Mouse (Mus musculus): Measurements from ENCODE around the gene Rab40c. TPM values are rescaled to one million over a fixed set of nuclear protein-coding genes. Genes with fewer than 3 reads are reported as not detected.

Gene Rab40c
- total and polyA plus RNA-seq, 3 experiments = 21.1 to 68.8 (median 27.3) TPM

DNA sequence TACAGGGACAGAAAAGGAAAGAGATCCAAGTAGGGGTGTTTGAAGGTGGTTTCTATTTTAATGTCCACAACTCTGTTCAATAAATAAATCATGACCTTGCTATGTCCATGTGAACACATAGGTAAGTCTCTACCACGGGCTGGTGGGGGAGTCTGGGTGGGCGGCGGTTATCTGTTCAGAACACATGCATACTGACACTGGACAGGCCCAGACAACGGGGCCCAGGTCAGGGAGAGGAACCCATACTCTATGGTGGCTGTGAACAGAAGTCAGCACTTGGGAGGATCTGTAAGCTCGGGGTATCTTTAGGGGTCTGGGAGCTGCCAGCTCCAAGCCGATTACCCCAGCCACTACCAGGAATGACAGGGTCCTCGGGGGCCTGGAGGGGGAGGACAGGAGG, 26.8 kb upstream of the Rab40c start:
- DNase-seq = no peak

GRCm38 (mm10) chr17:25945517-25946155, 26.1 kb upstream of the Rab40c start:
- DNase-seq = peak; percentile 71

- no peak for DNase-seq
These were observed 25.0 kb upstream of the Rab40c start, which contains the start of the genes Pigq and Nhlrc4 for GRCm38 (mm10) chr17:25944366-25945163. TSS of gene Pigq (minus strand) at chr17:25944936. TSS of gene Nhlrc4 (minus strand) at chr17:25944961.

DNA sequence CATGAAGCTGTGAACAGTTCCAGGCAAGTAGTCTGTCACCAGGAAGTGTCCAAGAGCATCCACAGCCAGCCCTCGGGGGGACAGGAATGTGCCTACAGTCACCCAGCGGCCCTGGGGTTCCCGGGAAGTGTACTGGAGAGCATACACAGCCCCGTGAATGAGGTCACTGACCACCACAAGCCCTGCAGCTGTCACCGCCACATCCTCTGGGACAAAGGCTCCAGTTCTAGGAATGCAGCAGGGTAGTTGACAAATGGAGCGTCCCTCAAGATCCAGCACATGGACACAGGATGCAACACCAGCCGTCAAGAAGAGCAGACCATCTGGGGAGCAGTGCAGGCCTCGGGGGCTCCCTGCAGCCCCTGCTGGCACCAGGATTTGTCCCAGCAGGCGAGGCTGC, 24.2 kb upstream of the Rab40c start:
- DNase-seq = no peak

DNA sequence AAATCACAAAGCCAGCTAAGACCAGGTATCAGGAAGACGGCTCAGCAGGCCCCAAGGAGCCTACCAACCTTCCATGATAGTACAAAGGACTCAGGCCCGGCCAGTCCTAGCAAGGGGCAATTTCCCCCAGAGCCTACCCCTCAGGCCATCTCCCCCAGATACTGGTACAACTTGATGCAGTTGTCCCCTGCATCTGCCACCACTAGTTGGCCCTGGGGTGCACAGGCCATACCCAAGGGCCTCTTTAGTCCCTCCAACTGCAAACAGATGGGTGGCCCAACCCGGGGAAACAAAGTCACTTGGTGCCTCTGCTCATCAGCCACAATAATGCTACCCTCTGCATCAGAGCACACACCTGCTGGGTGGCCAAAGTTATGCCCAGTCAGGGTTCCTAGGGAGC, 23.7 kb upstream of the Rab40c start:
- no peak for DNase-seq

GRCm38 (mm10) chr17:25942597-25943151, 23.1 kb upstream of the Rab40c start:
- DNase-seq = no peak

DNA sequence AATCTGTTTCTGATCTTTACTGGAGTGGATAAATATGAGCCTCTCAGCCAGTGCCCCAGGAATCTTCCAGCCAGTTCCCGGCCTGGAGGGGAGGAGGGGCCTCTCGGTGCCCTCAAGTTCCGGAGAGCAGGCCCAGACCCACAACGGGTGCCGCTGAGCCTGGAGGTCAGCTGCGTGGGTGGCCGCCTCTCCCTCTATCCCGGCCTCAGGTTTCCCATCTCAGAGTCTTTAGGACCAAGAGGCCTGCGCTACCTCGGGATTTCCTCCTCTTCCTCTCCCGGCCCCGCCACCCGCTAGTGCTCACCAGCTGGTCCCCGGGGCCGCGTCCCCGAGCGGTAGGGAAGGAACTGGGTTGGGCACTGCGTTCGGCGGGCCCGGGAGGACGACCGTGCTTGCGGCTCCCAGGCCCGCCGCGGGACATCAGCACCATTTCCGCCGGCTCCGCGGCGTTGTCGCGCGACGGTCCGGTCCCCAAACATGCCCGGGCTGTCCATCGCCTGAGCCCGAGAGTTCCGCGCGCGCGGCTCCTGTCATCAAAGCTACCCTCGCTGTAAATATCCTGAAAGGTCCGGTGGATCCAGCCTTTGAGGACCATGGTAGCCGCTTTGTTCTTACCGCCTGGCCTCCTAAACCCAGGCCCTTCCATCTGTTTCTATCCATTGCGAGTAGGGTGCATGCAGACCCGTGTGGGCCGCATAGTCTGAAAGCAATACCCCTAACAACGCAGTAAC, 22.1 kb upstream of the Rab40c start:
- DNase-seq = peak; percentile 89

DNA sequence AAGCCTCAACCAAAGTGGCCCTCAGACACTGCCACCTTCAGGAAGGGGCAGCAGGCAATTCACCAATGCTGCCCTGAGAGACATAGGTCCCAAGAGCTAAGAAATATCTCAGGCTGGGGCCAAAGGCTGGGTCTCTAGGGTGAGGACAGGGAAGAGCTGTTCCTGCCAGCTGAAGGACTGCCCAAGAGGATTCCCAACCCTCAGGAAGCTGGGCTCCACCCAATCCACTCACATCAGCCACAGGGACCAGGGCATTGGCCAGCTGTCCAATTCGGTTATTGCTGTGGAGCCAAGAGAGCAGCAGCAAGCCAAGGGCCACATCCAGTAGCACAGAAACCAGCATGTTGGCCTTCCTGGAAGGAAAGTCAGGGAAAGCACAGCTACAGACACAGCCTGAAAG, 15.0 kb upstream of the Rab40c start:
- DNase-seq = peak; percentile 30

- peak; percentile 66 for DNase-seq
These were observed 5.8 kb upstream of the Rab40c start for GRCm38 (mm10) chr17:25925348-25925747.

DNA sequence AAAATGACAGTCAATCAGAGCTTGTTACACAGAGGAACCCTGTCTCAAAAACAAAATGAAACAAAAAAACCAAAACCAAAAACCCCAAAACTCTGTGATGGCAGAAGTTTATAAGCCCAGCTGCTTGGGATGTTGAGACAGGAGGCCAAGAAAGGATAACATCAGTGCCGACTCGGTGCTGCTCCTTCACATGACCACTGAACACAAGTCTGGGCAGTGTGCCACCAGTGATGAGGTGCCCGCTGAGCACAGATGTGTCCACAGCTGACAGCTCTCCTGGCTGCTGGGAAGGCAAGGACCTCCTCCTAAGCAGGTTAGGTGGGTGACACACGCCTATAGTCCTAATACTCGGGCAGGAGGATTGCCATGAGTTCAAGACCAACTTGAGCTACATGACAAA, 2.6 kb upstream of the Rab40c start:
- DNase-seq = no peak

DNA sequence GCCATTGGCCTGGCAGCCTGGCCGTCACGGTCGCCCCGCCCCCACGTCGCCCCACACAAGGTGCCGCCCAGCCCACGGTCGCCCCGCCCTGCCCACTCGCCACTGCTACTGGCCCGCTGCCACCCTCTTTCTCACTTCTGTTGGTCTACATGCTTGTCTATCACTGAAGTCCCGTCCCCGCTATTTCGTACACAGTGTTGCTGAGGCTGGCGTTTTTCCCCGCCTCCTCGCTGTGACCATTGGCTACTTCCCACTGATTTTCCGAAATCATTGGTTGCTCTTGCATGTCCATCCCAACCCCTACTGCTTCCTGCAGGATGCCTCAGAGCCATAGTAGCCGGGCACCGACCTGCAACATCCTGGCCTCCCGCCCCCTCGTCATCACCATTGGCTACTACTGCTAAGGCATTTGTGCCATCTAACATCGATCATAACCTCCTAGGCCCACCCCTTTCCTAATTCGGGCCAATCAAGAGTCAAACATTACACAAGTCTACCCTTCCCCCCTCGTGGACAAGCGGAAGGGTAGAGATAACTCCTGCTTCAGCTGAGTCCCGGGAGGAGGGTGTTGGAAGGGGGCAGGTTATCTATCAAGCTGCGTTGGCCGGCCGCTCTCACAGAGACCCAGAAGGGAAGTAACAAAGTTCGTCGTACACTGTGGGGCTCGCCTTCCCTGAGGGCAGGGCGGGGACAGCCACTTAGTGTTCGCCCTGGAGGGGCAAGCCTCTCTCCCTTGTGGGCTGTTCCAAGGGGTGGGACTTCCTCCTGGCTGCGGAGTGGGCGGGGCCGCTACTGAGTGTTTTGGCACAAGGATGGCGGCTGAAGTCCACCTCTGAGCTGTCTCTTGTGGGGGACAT, 487 bp upstream of the Rab40c start:
- DNase-seq = peak; percentile 100

DNA sequence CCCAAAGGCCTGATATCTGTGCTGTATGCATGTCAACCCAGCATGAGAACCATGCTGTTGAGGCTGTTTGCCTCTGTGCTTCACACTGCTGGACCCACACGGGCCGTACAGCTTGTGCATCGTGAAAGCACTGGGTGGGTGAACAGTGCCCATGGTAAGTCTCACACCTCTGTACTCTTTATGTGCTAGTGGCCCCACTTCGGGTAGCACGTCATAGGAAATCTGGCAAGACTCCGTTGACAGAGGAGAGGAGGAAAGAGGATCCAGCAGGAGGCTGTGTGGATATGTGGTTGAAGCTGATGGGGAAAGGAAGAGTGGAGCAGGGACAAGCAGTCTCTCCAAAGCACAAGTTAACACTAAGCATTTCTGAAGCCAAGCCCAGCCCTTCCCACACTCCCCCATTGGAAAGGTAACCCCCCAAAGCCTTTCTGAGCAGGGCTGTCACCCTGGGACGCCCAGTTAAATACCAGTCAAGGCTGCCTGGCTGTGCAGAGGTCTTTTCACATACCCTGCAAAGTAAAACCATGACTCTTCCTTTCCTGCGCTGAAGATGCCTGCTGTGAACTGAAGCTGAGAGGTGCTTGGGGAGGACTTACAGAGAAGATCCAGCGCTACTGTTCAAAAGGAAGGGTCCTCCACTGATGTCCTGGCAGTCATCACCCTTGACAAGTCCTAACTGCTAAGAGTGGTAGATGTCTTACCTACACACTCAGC, 1.3 kb downstream of the Rab40c start:
- DNase-seq = no peak

DNA sequence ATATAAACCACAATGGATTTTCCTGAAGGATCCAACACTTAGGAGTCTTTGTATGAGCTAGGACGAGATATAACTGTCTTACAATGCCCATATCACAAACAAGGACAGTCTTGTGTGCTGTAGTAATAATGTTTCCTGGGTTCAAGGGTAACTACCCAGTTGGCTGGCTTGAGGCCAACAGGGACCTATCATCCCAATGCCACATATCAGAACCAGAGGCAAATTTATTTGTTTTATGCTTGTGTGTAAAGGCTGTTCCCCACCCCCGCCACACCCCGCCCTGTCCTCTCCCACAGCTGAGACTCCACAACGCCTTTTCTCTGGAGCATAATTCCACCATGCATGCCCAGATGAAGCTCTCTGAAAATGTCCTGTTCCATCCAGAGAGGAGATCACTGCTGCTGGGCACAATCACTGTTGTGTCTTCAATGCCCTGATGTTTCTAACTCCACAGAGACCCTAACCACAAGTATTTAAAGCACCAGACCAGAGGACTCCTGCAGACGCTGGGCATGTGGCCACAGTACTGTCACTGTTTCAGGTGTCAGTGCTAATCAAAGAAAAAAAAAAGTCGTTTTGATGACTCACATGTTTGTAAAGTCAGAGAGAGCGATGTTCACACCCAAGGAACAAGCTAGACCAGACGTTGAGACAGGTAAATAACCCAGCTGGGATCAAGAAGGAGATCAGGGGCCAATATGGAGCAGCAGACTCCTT, 2.4 kb downstream of the Rab40c start:
- peak; percentile 83 for DNase-seq

- peak; percentile 23 for DNase-seq
These were observed 5.2 kb downstream of the Rab40c start for GRCm38 (mm10) chr17:25914295-25914694.

DNA sequence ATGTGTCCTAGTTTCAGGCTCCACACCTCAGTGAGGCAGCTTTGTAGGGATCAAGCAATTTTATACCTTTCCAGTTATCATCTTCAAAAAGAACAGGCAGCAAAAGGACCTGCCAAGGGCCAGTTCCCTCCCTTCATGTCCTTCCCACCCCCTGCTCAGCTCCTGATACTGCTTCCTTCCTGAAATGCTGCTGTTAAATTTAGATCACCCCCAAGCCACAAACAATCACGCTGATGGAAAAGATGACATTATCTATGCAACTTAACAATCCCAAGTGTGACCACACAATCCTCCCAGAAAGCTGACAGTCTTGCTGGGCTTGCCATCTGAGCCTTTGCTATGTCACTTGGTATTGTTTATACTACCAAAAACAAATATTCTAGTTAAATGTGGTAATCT, 5.7 kb downstream of the Rab40c start:
- peak; percentile 37 for DNase-seq

GRCm38 (mm10) chr17:25913186-25913876, 6.2 kb downstream of the Rab40c start:
- peak; percentile 80 for DNase-seq

- peak; percentile 87 for DNase-seq
These were observed 7.7 kb downstream of the Rab40c start for GRCm38 (mm10) chr17:25911816-25912215.

DNA sequence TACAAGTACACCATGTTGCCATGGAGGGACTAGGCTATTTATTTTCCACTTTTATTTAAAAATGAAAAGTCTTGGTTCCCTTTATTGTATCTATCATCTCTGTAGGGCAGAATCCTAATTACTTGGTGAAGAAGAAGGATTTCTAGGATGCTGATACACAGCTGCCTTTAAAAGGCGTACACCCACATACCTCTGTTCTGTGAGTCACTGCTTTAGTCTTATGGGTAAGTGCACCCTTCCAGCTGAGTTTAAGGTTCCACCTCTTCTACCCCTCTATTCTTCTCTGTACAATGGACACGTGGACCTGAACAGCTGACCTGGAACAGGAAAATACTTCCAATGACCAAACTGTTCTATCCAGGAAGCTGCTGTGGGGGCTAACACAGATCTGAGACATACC, 11.9 kb downstream of the Rab40c start:
- no peak for DNase-seq

GRCm38 (mm10) chr17:25903061-25903460, 16.5 kb downstream of the Rab40c start:
- DNase-seq = no peak

DNA sequence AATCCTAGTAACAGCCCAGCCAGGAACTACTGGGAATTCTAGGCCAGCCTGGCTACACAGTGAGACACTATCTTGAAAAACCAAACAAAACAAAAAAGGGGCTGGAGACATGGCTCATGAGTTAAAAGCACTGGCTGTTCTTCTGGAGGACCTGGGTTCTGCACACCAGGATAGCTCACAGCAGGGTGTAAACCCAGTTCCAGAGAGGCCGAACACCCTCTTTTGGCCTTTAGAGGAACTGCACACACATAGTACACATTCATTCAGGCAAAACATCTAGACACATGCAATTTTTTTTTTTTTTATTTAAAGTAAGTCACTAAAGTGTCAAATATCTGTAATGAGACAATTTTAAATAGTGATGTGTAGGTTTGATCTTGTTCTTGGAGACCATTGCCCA, 19.3 kb downstream of the Rab40c start:
- no peak for DNase-seq

Data from adrenal gland, adult 2 months (tissue).